Mouse (Mus musculus) liver, embryonic 11.5 days (tissue): ENCODE measurements around the gene Nudt8. TPM values are rescaled to one million over a fixed set of nuclear protein-coding genes. Genes with fewer than 3 reads are reported as not detected.
A peak's percentile ranks its signal among the peaks of the same experiment; 100 is the strongest.

Source experiments
- ATAC-seq: fragments of 200-750 bp; cut with Nextera tagmentation; replicated peaks from 2 replicates; pipeline ENCODE4 v1.8.0; 2017; ENCODE audit warnings: moderate number of reproducible peaks, mild to moderate bottlenecking, moderate TSS enrichment, moderate library complexity; ENCODE audit not compliant: low FRiP score
- DNase-seq: peaks from one replicate; pipeline ENCODE4 v3.0.0-alpha.2; 2017; ENCODE audit warnings: low spot score
- H3K27ac ChIP-seq: fragments of 300-500 bp; sonication (generic); 2 replicates; pipeline ENCODE4 v1.5.1; 2014; ENCODE audit warnings: mild to moderate bottlenecking, low read depth, low read length, control low read depth
- H3K27me3 ChIP-seq: fragments of 300-500 bp; sonication (generic); replicated peaks from 2 replicates; pipeline ENCODE4 v1.6.1; 2014; ENCODE audit warnings: low read length, mixed read lengths; ENCODE audit not compliant: control insufficient read depth, insufficient read depth
- H3K36me3 ChIP-seq: fragments of 300-500 bp; sonication (generic); 2 replicates; pipeline ENCODE4 v1.6.1; 2014; ENCODE audit warnings: mild to moderate bottlenecking, low read length, moderate library complexity, mixed read lengths; ENCODE audit not compliant: control insufficient read depth, insufficient read depth
- H3K4me1 ChIP-seq: fragments of 300-500 bp; sonication (generic); replicated peaks from 2 replicates; pipeline ENCODE4 v1.6.1; 2014; ENCODE audit warnings: low read length, mixed read lengths; ENCODE audit not compliant: control insufficient read depth, insufficient read depth
- H3K4me2 ChIP-seq: fragments of 300-500 bp; sonication (generic); 2 replicates; pipeline ENCODE4 v1.6.1; 2014; ENCODE audit warnings: mild to moderate bottlenecking, control low read depth, moderate library complexity
- H3K4me3 ChIP-seq: fragments of 300-500 bp; sonication (generic); 2 replicates; pipeline ENCODE4 v1.5.1; 2014; ENCODE audit warnings: low read depth, low read length, control low read depth
- H3K9ac ChIP-seq: fragments of 300-500 bp; sonication (generic); 2 replicates; pipeline ENCODE4 v1.6.1; 2014; ENCODE audit warnings: low read depth, low read length, control low read depth
- H3K9me3 ChIP-seq: fragments of 300-500 bp; sonication (generic); 2 replicates; pipeline ENCODE4 v1.6.1; 2016; ENCODE audit warnings: low read length, inconsistent platforms, mixed read lengths; ENCODE audit not compliant: control insufficient read depth
- WGBS: fragments of 180-500 bp; shearing (Covaris S2); extraction: QIAGEN DNeasy Blood & Tissue Kit; methylation state at CpG from one replicate; pipeline ENCODE4 v1.1.7; 2014; 5-methylcytosine and 5-hydroxymethylcytosine counted together
- polyA plus RNA-seq: library from polyadenylated mRNA; unstranded; fragments of >200 nt; fragmentation: Nextera tagmentation; extraction: Ambion mirVana; gene quantifications from 2 replicates; pipeline ENCODE4 v1.2.1, GENCODE M21; 2014

Gene Nudt8
- polyA plus RNA-seq, 1 experiment from 2014 or later = 32.3 TPM

GRCm38 (mm10) chr19:4012432-4013022, 12.1 kb downstream of the Nudt8 start, which contains the start of gene Ndufv1:
Gene Ndufv1 (minus strand): TSS chr19:4012806.
- H3K4me3 ChIP-seq = peak within 1 kb of the TSS; percentile 89

GRCm38 (mm10) chr19:4013066-4013465, 12.7 kb downstream of the Nudt8 start:
- 12% methylated on average over 9 of the region's 9 CpGs for WGBS
- Histone ChIP-seq H3K27me3 (no peaks in the 10 kb centered on the region), H3K4me3 (peak overlapping the region; percentile 89), H3K9ac (peak overlapping the region; percentile 71), H3K4me1 (peaks cover 27% of the 10 kb centered on the region), H3K9me3 (no peaks in the 10 kb centered on the region), H3K27ac (peak overlapping the region; percentile 82), H3K36me3 (peaks cover 17% of the 10 kb centered on the region), H3K4me2 (peak overlapping the region; percentile 83)
- no peak for DNase-seq
- ATAC-seq = peak; percentile 53

More at GRCm38 (mm10) chr19:4012432-4013022, 12.1 kb downstream of the Nudt8 start, which contains the start of gene Ndufv1:
- WGBS = 0% methylated on average over 45 of the region's 45 CpGs
- Histone ChIP-seq H3K4me1 (peaks cover 27% of the 10 kb centered on the region), H3K27me3 (no peaks in the 10 kb centered on the region), H3K36me3 (peaks cover 22% of the 10 kb centered on the region), H3K27ac (peak within 1 kb of the TSS; percentile 82), H3K9me3 (no peaks in the 10 kb centered on the region), H3K4me2 (peak within 1 kb of the TSS; percentile 90), H3K9ac (peak within 1 kb of the TSS; percentile 90)
- peak; percentile 96 for DNase-seq
- ATAC-seq = peak; percentile 97

GRCm38 (mm10) chr19:4014802-4015201, 14.4 kb downstream of the Nudt8 start:
- Histone ChIP-seq H3K27ac (peak overlapping the region; percentile 76), H3K4me2 (no peak overlapping the region), H3K27me3 (no peaks in the 10 kb centered on the region), H3K4me1 (peaks cover 31% of the 10 kb centered on the region), H3K9me3 (no peaks in the 10 kb centered on the region), H3K9ac (0 out of 2 replicates have a peak overlapping the region, but pooled peaks have one; percentile 13), H3K4me3 (no peak overlapping the region), H3K36me3 (peaks cover 2% of the 10 kb centered on the region; the same call in 1 of the 2 replicates)
- DNase-seq (no peak), ATAC-seq (no peak)

GRCm38 (mm10) chr19:4015635-4016034, 15.3 kb downstream of the Nudt8 start:
- Histone ChIP-seq H3K9ac (peak overlapping the region; percentile 13; the same call in 1 of the 2 replicates), H3K9me3 (no peaks in the 10 kb centered on the region), H3K4me1 (peaks cover 31% of the 10 kb centered on the region), H3K4me3 (no peak overlapping the region), H3K36me3 (no peaks in the 10 kb centered on the region), H3K27ac (peak overlapping the region; percentile 76), H3K4me2 (0 out of 2 replicates have a peak overlapping the region, but pooled peaks have one; percentile 6), H3K27me3 (no peaks in the 10 kb centered on the region)
- DNase-seq = no peak
- ATAC-seq = peak; percentile 63
- 35% methylated on average over 5 of the region's 5 CpGs for whole genome bisulfite sequencing

- H3K9ac ChIP-seq = no peak overlapping the region
- ATAC-seq = no peak
Measured at GRCm38 (mm10) chr19:4017921-4018587, 17.7 kb downstream of the Nudt8 start.

GRCm38 (mm10) chr19:4018743-4019583, 18.6 kb downstream of the Nudt8 start:
- Histone ChIP-seq H3K4me2 (peak overlapping the region; percentile 25; the same call in 1 of the 2 replicates), H3K27ac (no peak overlapping the region), H3K4me1 (peaks cover 16% of the 10 kb centered on the region), H3K36me3 (no peaks in the 10 kb centered on the region), H3K4me3 (no peak overlapping the region), H3K27me3 (no peaks in the 10 kb centered on the region), H3K9ac (0 out of 2 replicates have a peak overlapping the region, but pooled peaks have one; percentile 16), H3K9me3 (no peaks in the 10 kb centered on the region)
- 41% methylated on average over 18 of the region's 18 CpGs for WGBS
- ATAC-seq (peak; percentile 73), DNase-seq (peak; percentile 57)

More at GRCm38 (mm10) chr19:4017921-4018587, 17.7 kb downstream of the Nudt8 start:
- no peak for DNase-seq
- no peaks in the 10 kb centered on the region for H3K36me3 ChIP-seq
- no peak overlapping the region for H3K4me2 ChIP-seq
- no peaks in the 10 kb centered on the region for H3K27me3 ChIP-seq
- H3K4me1 ChIP-seq = peaks cover 21% of the 10 kb centered on the region
- H3K27ac ChIP-seq = no peak overlapping the region
- no peaks in the 10 kb centered on the region for H3K9me3 ChIP-seq
- WGBS = 65% methylated on average over 10 of the region's 10 CpGs
- no peak overlapping the region for H3K4me3 ChIP-seq

- Histone ChIP-seq H3K27ac (no peak overlapping the region), H3K4me1 (peaks cover 5% of the 10 kb centered on the region; the same call in 1 of the 2 replicates), H3K4me2 (no peak overlapping the region), H3K9me3 (peaks cover 7% of the 10 kb centered on the region), H3K9ac (no peak overlapping the region), H3K36me3 (no peaks in the 10 kb centered on the region), H3K27me3 (no peaks in the 10 kb centered on the region), H3K4me3 (no peak overlapping the region)
- DNase-seq = no peak
- no peak for ATAC-seq
- 69% methylated on average over 7 of the region's 7 CpGs for WGBS
Measured at GRCm38 (mm10) chr19:4023185-4023584, 22.8 kb downstream of the Nudt8 start.

- H3K9ac ChIP-seq = no peak overlapping the region
- no peak overlapping the region for H3K4me3 ChIP-seq
- no peaks in the 10 kb centered on the region for H3K27me3 ChIP-seq
- no peak overlapping the region for H3K27ac ChIP-seq
- DNase-seq (no peak), ATAC-seq (no peak)
- peaks cover 7% of the 10 kb centered on the region for H3K9me3 ChIP-seq
- peaks cover 2% of the 10 kb centered on the region; the same call in 1 of the 2 replicates for H3K4me1 ChIP-seq
- no peaks in the 10 kb centered on the region for H3K36me3 ChIP-seq
- no peak overlapping the region for H3K4me2 ChIP-seq
Measured at GRCm38 (mm10) chr19:4027576-4027975, 27.2 kb downstream of the Nudt8 start.
